Mouse (Mus musculus) gastrocnemius, adult 2 months (tissue): ENCODE results near the gene Rfpl4. TPM values are rescaled to one million over a fixed set of nuclear protein-coding genes. Genes with fewer than 3 reads are reported as not detected.
"Not testable (repeated sequence)": the region's sequence is repeated elsewhere in the genome, so short reads cannot be mapped to it uniquely, and the experiment has no call there.

ENCODE experiments used
- DNase-seq: peaks from one replicate; pipeline ENCODE4 v3.0.0; 2022
- H3K27ac ChIP-seq: fragments of 200-600 bp; 2 replicates; pipeline ENCODE4 v1.8.1; 2022; ENCODE audit warnings: mild to moderate bottlenecking
- H3K4me3 ChIP-seq: fragments of 200-600 bp; 2 replicates; pipeline ENCODE4 v1.8.1; 2022; ENCODE audit warnings: mild to moderate bottlenecking, moderate library complexity
- CTCF ChIP-seq: fragments of 200-600 bp; IDR thresholded peaks from 2 replicates; pipeline ENCODE4 v1.8.1; 2022; ENCODE audit warnings: antibody characterized with exemption, mild to moderate bottlenecking, moderate library complexity
- intact Hi-C: fragments of 180-260 bp; cut with DNase I; formaldehyde crosslinking; loops from one replicate; pipeline ENCODE4 v1.15.1; 2025
- long read RNA-seq, 2 experiments: library from polyadenylated mRNA; stranded (forward); transcript quantifications; one replicate each; pipeline ENCODE4 v2.0.0; 2021
- total RNA-seq, 2 experiments: library from RNA; stranded (reverse); gene quantifications; 2 replicates each; pipeline ENCODE4 v1.2.3; 2021

The Rfpl4 gene
- not detected for total RNA-seq
- long read RNA-seq, experiment 1 = 0 reads
- long read RNA-seq, experiment 2 = 0 reads

DNA sequence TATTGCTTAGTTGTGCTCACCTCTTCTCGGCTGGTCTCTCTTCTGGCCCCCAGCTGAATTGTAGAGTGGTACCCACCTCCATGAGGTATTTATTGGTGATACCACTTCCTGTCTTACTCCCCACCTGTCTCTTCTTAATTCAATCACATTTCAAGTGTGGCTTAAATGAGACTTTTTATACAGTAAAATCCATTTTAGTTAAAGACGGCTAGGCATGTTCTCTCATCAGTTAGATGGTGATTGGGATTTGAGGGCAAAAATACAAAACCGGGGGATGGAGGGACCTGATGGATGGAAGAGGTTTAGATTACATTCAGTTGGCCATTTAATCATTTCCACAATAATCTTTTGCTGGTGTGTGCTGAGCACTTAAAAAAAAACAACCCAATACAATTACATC, at the start of gene Rfpl4:
Rfpl4 (minus strand) TSS at position 101 of the 400 bp plus-strand sequence.
- no peak for TF ChIP-seq CTCF
- intact Hi-C loops = no loop called here
- DNase-seq = no peak

DNA sequence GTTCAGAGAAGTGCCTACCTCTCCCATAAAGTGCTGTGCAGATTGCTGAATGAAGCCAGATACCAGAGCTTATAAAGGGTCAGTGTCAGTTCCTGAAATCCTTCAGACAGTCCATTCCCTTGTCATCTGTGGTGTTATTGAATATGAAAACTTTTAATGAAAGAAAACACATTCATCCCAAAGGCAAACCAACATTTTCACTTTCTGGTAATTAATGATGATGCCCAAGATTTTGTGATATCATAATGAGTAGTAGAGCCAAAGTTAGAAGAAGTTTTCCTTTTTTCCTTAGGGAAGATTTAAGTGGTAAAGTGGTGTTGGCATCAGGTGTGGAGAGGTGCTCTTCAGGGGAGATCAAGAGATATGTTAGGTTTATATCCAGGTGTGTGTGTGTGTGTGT, 32.8 kb upstream of the Rfpl4 start, which contains the start of gene Vmn1r55:
Vmn1r55 (minus strand) TSS at position 101 of the 400 bp plus-strand sequence.
- intact Hi-C loops = not testable (repeated sequence)

More for the DNA sequence above, at the start of gene Rfpl4:
- H3K4me3 ChIP-seq = no peak within 1 kb of the TSS
- H3K27ac ChIP-seq = no peak within 1 kb of the TSS

DNA sequence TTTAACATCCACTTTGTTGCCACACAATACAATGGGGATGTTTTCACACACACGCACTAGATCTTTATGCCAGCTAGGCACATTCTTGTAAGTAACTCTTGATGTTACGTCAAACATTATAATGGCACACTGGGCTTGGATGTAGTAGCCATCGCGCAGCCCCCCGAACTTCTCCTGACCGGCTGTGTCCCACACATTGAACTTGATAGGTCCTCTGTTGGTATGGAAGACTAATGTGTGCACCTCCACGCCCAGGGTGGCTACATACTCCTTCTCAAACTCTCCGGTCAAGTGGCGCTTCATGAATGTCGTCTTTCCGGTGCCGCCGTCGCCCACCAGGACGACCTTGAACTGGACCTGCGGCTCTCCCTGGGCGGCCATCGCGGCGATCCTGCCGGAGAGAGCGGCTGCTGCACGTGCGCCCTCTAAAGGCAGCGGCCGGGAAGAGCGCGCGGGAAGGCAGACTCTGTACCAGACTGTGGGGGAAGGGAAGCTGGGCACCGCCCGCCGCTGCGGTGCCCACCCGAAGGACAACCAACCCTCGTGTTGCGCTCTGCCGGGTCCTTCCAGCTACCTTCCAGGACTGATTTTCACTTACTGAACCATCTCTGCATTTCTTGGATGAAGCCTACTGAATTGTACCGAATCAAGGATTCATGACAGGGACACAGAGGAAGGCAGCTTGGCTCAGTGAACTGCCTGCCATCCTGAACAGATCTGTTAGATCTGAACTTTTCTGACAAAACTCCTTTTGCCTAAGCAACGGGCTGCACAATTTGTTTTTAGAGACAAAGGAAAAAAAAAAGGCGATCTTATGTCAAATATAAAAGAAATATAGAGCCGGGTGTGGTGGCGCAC, 9.0 kb upstream of the Rfpl4 start, which contains the start of gene Rasl2-9:
Rasl2-9 (minus strand) TSS at position 402 of the 858 bp plus-strand sequence.
- TF ChIP-seq CTCF = peak; percentile 85
- intact Hi-C loops = loop anchor here (2.0 kb wide), 1 partner anchor 45 kb away; the partner anchor contains the start of gene Epn1
- peak; percentile 86 for DNase-seq
- H3K27ac ChIP-seq = peak within 1 kb of the TSS; percentile 81
- peak within 1 kb of the TSS; percentile 71 for H3K4me3 ChIP-seq

More for the DNA sequence above, 32.8 kb upstream of the Rfpl4 start, which contains the start of gene Vmn1r55:
- not testable (repeated sequence) for H3K4me3 ChIP-seq, DNase-seq, H3K27ac ChIP-seq

DNA sequence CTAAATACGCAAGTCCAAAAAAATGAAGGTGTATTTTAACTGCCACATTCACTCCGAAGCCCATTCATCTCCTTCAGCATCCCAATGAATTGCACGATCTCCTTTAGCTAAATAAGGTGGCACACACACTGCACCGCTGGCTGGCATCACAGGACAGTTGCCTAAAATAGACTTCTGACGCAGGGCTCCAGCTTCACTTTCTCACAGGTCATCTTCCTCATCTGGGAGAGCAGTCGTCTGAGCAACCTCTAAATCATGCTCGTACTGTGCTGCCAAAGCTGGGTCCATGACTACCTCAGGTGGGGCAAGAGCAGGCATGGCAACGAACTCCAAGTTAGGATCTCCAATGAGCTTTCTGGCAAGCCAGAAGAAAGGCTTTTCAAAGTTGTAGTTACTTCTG, 8.3 kb upstream of the Rfpl4 start:
- Histone ChIP-seq H3K27ac (peak overlapping the region; percentile 81), H3K4me3 (peak overlapping the region; percentile 71)
- intact Hi-C loops = loop anchor here (2.0 kb wide), 1 partner anchor 44 kb away; the partner anchor contains the start of gene Epn1
- TF ChIP-seq CTCF = no peak
- DNase-seq = peak; percentile 53

DNA sequence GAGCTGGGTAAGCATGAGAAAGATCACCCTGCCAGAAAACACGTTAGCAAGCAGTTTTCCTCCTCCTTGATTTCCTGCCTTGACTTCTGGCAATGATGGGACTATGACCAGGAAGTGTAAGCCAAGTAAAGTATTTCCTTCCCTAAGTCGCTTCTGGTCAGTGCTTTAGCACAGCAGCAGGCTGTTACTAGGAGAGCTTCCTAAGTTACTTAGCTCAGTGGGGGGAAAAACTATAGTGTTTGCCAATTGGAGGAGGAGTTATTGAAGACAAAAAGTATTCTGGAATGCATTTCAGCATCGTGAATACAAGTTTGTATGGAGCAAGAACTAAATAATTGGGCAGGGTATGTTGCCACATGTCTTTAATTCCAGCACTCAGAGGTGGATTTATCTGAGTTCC, 4.0 kb downstream of the Rfpl4 start:
- Histone ChIP-seq H3K4me3 (no peak overlapping the region), H3K27ac (no peak overlapping the region)
- intact Hi-C loops = no loop called here
- no peak for TF ChIP-seq CTCF
- DNase-seq = no peak

DNA sequence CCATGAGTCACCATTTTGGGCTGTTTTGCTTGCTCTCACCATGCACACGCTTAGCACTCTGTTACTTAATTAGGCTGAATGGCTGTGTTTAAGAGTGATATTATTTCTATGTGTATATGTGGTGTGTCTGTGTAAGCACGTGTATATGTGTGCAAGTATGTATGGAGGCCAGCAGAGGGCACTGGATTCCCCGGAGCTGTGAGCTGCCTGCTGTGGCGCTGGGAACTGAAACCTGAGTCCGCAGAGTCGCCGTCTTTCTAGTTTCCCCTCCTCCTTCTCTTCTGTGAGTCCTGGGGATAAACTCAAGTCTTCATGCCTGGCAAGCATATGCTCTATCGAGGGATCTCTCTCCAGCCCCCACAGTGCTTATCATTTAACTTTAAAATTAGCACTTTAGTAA, 7.4 kb downstream of the Rfpl4 start:
- no peak for TF ChIP-seq CTCF
- Histone ChIP-seq H3K4me3 (no peak overlapping the region), H3K27ac (no peak overlapping the region)
- intact Hi-C loops = no loop called here
- no peak for DNase-seq

DNA sequence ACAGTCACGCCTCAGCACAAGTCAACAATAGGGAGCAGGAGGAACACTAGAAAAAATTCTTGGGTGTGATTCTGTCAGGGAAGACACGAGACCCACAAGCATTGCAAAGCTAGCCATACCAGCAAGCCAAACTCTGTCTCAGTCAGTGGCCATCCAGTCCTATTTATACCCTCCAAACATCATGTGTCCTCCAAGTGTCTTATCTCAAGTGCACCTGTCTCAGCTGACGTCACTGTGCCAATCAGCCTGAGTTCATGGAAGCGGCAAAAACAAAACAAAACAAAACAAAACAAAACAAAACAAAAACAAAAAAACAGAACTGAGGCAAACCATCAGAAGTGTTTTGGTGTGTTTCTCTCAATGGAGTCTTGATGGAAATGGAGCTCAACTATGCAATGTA, 8.5 kb downstream of the Rfpl4 start:
- intact Hi-C loops = no loop called here
- Histone ChIP-seq H3K4me3 (no peak overlapping the region), H3K27ac (no peak overlapping the region; the same call in 1 of the 2 replicates)
- no peak for TF ChIP-seq CTCF
- no peak for DNase-seq

DNA sequence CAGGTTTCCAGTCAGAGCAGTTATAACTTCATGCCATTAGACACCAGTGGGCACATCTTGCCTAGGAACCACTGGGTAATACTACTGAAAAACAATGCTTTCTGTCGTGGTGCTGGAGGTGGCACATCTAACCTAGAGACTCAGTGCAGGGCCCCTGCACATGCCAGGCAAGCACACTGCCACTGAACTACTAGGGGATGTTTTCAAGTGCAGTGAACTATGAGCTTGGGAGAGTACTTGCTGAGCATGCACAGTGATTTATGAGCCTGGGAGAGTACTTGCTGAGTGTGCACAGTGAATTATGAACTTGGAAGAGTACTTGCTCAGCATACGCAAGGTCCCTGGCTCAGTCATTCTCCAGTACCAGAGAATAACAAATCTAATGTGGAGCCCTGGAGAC, 14.2 kb downstream of the Rfpl4 start:
- H3K27ac ChIP-seq = no peak overlapping the region
- TF ChIP-seq CTCF = no peak
- intact Hi-C loops = no loop called here
- H3K4me3 ChIP-seq = no peak overlapping the region
- no peak for DNase-seq

DNA sequence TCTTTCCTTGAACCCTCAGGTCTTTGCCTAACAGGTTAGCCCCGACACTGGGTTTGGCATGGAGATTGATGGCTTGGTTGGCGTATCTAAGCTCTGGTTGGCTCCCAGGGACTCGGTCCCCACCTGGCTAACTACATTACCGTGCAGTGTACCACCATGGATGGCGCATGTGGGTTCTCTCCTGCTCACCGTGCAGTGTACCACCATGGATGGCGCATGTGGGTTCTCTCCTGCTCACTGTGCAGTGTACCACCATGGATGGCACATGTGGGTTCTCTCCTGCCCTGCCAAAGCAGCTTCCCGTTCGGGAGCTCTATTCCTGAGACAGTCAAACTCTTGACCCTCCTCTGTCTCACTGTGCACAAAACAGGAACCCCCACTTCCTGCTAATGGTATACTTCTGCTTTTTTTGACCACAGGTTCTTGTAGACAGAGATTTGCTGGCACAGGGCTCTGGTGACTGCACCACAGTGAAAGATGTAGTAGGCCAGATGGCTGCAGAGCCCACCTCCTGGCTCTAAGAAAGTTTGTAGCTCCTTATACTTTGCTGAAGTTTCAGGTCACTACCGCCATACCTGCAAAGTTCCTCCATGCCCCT, 15.6 kb downstream of the Rfpl4 start:
- intact Hi-C loops = no loop called here
- no peak for TF ChIP-seq CTCF
- DNase-seq = no peak
- H3K27ac ChIP-seq = no peak overlapping the region
- no peak overlapping the region for H3K4me3 ChIP-seq

DNA sequence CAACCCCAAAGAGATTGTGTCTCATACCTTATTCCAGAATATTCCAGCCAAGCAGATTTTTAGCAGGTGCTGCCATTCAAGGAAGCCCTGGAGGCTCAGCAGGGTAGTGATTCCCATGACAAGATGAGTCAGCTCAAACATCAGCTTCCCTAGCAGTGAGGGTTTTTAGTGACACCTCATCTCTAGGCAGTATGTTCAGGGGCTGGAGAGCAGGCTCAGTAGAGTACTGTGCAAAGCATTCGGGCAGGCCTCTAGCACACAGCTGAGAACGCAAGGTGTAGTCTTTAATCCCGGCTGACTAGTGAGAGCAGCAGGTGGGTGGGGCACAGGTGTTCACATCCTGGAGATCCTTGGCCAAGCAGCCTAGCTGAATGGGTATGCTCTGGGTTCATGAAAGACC, 17.0 kb downstream of the Rfpl4 start:
- H3K4me3 ChIP-seq = no peak overlapping the region
- no peak for TF ChIP-seq CTCF
- intact Hi-C loops = no loop called here
- no peak for DNase-seq
- H3K27ac ChIP-seq = no peak overlapping the region

DNA sequence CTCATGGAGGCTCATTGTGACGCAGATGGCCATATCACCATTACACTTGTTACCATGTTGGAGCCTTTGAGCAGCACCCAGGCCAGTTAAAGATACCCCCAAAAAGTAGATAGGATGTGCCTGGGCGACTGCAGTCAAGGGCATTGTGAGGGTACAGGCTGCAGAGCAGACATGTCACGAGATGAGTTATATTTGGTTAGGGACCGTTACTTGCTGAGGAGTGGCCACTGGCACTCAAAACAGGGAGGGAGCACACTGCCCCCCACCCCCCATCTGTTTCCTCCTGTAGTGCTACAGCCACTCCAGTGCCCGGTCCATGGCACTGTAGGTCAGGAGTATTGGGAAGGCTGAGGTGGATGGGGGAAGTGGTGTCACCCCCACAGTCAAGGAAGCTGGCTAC, 18.0 kb downstream of the Rfpl4 start:
- intact Hi-C loops = no loop called here
- H3K27ac ChIP-seq = no peak overlapping the region
- DNase-seq = no peak
- no peak overlapping the region for H3K4me3 ChIP-seq
- no peak for TF ChIP-seq CTCF

DNA sequence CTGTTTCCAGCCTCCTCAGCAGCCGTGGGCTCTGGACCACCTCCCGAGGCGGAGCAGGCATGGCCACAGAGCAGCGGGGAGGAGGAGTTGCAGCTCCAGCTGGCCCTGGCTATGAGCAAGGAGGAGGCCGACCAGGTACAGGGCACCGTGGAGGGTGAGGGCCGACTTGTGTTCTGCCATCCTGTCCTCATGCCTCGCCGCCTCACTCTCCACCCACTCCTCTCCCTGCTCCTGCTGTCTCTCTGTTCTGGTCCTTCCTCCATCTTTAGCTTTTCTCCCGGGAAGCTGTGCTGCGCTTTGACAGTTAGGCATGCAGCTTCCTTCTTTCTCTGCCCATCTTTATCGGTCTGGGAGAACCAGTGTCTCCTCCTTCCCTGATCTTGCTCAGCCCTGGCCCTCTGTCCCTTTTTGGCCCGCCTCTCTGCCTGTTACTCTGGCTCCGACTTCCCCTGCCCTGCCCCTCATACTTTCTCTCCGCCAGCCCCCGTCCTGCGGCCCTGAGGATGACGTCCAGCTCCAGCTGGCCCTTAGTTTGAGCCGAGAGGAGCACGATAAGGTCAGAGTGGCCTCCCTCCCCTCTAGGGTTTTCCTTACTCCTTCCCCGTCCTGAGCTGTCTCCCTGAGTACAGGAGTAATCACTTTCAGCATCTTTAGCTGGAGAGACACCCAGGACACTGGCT, 23.8 kb downstream of the Rfpl4 start:
- no peak for DNase-seq
- intact Hi-C loops = no loop called here
- TF ChIP-seq CTCF = no peak
- H3K4me3 ChIP-seq = no peak overlapping the region
- peak overlapping the region; percentile 6; the same call in 1 of the 2 replicates for H3K27ac ChIP-seq
